Mouse (Mus musculus) urinary bladder, postnatal 25 days (tissue): ENCODE measurements around the gene Fadd.

Source experiments
- DNase-seq: peaks from one replicate; pipeline ENCODE4 v3.0.0; 2022; ENCODE audit warnings: low spot score

Fadd gene

GRCm38 (mm10) chr7:144582284-144582980, at the start of gene Fadd:
TSS of gene Fadd (minus strand) at chr7:144582463.
- peak; percentile 97 for DNase-seq

GRCm38 (mm10) chr7:144630622-144631021, 48.4 kb upstream of the Fadd start:
- DNase-seq, result no peak

DNA sequence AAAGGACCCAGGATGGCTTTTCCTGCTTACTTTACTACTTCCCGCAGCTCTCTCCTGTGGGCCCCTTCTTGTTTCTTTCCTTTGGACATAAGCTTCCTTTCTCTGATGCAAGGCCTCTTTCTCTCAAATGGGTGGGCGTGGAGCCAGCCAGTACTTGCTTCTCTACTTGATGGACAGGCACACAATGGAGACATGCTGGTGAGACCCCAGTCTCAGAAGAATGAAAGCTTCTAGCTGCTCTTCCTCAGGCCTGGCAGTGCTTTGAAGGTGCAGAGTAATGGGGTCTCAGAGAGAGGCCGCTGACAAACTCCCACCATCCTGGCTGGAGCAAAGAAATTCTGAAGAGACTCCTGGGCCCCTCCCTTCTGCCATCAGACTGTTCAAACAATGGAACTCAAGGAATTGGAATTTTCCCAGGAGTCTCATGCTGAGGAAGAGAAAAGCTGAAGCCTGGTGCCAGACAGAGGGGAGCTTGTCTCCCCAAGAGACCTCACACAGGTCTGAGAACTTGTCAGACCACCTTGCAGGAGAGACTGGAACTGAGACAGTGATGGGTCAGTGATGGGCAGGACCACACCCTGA, 46.2 kb upstream of the Fadd start:
- no peak for DNase-seq

DNA sequence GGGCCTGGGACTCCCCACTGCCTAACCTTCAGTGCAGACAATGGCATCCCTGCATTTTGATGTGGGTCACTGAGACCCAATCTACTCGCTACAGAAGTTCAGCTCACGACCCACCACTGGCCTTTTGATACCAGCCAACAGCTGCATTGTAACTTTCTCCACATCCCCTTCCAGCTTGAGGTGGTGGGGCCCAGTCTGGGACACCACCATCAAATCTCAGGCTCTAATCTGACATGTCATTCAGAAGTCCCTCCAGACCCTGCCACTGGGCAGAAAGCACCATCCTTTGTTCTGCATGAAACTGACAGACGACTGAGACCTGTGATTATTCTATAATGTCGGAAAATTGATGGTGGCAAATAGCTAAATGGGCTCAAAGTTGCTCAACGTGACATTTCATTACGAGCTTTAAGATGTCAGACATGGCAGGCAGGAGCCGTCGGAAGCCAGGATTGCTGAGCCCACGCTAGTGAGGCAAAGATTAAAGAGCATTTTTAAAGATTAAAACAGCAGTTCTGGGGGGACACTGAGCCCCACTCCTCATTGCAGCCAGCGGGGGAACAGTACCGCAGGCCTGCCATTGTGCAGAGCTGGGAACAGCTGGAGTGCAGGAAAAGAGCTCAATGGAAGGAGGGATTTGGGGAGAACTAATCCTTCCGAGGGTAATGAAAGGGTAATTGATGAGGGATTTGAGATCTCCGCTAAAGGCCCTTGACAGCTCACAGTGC, 45.5 kb upstream of the Fadd start:
- no peak for DNase-seq

GRCm38 (mm10) chr7:144626042-144626441, 43.8 kb upstream of the Fadd start:
- no peak for DNase-seq

GRCm38 (mm10) chr7:144620721-144621681, 38.7 kb upstream of the Fadd start:
- no peak for DNase-seq

DNA sequence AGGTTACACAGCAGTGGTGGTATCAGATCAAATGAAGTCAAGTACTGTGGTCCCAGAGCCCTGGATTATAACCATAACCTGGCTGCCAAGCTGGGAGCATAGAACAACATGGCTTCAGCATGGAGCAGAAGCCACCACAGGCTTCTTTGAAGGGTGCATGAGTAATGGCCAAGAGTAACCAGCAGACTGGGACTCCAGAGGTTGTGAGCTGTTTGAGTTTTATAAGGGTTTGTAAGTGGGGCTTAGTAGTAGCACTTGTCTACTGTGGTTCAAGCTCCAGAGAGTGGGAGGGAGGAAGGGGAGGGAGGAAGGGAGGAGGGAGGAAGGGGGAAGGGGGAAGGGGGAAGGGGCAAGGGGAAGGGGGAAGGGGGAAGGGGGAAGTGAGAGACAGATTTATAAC, 38.1 kb upstream of the Fadd start:
- no peak for DNase-seq

DNA sequence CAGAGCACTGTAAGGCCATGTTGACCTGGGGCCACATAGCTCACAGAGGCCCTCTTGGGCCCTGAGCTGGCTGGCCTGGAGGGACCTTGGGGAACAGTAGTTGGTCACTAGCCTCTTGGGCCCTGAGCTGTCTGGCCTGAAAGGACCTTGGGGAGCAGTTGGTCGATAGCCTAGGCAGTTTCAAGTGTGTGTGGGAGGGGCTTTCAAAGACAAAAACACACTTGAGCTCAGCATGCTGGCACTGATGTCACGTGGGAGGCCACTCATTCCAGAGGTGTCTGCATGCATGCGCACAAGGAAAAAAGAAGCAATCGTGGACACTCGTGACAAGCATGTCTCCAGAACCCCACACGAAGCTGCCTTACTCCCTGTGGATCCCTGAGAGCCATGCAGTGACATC, 33.1 kb upstream of the Fadd start:
- no peak for DNase-seq

DNA sequence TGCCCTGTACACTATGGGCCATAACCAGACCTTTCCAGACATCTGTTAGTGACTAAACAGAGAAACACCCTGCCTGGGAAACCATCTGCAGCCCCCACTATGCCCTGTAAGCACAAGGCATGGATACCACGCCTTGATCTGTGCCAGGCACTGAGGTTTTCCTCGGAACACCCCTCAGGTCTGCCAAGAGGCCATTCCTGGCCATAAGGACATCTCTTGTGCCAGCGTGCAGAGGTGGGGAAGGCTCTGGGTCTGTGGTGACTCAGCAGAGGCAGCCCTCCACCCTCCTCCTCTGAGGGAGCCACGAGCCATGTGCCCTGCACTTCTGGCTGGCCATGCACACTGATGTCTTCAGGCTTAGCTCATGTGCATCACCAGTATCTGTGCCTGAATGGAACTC, 30.6 kb upstream of the Fadd start:
- no peak for DNase-seq

- no peak for DNase-seq
Observed at GRCm38 (mm10) chr7:144612351-144612750, 30.1 kb upstream of the Fadd start.

DNA sequence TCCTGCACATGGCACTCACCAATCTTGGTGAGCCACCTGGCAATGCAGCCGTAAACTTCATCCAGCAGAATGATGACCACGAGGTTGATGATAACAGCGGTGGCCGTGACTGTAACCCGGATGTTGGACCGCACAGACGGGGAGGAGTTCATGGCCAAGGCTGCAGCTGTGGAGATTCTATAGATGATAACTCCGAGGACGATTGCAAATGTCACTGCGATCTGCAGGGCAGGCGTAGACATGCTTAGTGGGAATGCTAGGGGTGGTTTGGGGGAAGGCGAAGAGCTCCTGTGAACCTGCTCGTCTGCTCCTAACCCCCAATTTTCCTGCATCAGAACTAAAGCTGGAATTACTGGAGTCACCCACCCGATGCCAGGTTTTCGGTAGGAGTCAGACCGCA, 29.3 kb upstream of the Fadd start:
- no peak for DNase-seq

DNA sequence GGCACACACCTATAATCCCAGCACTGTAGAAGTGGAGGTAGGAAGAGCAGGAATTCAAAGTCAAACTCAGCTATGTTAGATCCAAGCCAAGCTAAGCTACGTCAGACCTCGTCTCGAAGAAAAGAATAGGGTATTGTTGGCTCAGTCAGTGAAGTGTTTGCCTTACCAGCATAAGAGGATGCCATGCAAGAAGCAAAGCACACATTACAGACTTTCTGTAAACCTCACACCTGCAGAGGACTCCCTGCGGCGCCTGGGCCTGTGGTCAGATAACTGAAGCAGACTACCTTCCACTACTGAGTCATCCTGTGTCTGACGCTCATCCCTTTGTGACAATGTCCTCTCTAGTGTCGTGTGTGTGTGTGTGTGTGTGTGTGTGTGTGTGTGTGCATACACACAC, 27.3 kb upstream of the Fadd start:
- DNase-seq, result no peak

DNA sequence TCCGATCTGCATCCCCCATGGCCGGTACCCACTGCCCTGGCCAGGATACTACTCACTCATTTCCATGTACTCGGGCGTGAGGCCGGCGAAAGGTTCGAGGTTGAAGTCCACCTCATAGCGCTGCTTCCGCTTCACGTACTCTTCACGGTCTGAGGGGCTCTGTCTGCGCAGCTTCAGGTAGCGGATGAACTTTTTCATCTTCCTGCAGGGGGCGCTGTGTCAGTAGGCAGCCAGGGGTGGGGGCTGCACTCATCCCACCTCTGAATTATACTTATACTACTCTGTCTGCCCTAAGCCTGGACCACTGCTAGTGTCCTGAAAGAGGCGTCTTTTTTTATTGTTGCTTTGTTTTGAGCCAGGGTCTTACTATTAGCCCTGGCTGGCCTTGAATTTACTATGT, 25.6 kb upstream of the Fadd start:
- DNase-seq, result no peak

DNA sequence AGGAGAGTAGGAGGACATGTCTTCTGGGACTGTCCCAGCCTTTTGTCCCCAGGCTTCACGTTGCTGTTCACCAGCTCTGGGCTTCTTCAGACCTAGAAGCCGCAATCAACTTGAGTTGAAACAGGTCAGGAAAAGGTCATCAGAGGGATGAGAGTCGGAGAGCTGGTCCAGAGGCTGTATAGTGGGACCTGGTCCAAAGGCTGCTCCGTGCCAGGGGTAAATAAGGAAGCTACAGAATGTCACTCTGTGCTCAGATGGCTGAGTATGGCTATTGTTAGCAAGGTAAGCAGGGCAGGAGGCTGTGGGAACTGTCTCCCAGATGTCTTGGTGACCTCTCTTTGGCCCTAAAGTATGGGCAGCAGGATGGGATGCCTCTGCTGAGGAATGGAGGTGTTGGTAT, 22.5 kb upstream of the Fadd start:
- DNase-seq, result no peak

DNA sequence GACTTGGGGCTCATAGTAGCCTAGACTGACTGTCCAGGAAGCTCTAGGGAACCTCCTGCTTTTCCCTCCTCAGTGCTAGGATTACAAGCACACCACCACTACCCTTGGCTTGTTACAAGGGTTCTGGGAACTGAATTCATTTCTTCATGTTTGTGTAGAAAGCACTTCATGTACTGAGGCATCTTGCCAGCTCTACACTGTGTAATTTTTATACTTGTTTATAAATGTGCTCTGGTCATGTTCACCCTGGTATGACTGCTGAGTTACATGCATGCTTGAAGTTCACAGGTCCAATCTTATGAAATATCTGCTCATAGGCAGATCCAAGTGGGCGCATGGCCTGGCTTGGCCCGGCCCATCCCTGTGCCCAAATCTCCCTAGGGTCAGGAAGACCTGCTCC, 22.0 kb upstream of the Fadd start:
- no peak for DNase-seq

GRCm38 (mm10) chr7:144600333-144600900, 18.2 kb upstream of the Fadd start:
- no peak for DNase-seq

DNA sequence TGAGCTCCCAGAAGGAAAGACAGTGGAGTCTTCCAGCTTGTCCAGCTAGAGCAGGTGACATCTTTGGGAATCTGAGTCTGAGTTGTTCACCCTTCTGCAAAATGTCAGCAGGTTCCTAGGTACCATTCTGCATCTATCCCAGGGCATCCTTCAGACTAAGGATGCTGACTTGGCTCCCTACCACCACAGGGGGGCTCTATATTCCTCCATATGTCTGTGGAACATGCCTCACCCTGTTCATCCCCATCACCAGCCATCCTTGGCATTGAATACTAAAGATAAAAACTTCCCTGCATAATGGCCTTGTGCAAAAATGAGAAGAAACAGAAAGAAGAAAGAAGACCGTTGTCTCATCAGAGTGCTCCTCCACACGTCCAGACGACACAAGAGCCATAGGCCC, 7.2 kb upstream of the Fadd start:
- no peak for DNase-seq

- DNase-seq, result no peak
Observed at GRCm38 (mm10) chr7:144587291-144587690, 5.0 kb upstream of the Fadd start.

GRCm38 (mm10) chr7:144585648-144586047, 3.4 kb upstream of the Fadd start:
- peak; percentile 70 for DNase-seq

GRCm38 (mm10) chr7:144583619-144584018, 1.4 kb upstream of the Fadd start:
- peak; percentile 36 for DNase-seq

DNA sequence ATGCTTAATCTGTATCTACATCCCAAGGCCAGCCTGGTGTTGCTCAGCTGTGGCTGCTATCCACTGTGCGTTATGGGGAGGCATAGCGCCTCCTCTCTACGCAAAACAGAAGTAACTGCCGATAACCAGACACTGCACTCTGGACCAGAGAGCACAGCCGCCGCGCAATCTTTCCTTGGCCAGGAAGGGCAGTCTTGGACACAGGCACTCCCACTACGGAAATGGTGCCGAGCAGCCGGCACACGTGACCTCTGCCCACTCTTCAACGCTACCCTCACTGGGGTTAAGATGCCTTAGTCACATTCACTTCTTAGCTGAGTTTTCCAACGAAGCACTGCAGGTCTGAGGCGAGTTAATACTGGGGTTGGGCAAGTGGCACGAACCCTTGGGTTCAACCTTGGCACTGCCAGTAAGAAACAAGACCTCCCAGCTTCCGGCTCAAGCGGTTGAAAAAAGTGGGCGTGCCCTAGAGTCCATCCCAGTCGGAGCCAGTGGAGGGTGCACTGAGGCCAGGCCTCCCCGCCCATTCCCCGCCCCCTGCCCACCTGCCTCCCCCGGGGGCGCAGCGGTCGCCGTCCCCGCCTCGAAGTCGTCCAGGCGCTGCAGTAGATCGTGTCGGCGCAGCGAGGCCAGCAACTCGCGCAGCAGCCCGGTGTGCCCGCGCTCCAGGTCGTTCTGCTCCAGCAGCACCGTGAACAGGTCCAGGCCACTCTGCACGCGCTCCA, 542 bp downstream of the Fadd start:
- peak; percentile 67 for DNase-seq
